Comparison of ENCODE assay signal across 18 mouse cellular contexts in the genomic region with DNA sequence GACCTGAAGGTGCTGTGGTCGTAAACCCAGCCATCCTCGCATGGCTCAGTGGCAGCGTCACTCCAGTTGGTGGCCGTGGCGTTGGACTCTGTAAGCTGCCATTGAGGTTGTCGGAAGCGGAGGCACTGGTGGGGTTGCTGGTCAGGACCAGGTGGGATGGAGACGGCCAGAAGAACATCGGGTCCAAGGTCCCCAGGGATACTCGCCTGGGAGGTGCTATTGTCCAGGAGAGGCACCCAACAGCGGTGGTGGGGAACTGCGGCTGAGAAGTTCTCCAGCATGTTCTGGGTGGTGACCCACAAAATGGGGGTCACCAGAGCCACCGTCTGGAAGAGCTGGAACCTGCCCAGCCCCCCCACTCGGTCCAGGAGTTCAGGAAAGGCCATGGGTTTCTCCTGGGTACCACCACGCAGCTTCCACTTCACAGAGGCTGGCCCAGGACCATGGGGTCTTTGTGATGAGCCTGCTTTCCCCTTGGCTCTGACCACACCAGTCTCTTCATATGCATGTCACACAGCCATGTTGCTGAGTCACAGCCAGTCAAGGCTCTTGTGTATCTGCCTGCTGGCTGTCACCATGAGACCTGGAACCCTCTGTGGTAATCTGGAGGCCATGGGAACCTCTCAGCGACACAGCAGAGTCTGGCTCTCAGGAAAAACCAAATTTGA. TPM values are rescaled to one million over a fixed set of nuclear protein-coding genes. Genes with fewer than 3 reads are reported as not detected.
DNase-seq lines count a peak whose midpoint lies in the region; ATAC-seq lines count a peak whose summit lies in the region.
"Had no signal": no experiment of that assay in that cellular context is flagged by ENCODE, and none has a peak within 500 bp of the region (broad histone marks: within the 10 kb centered on the region; RNA-seq: fewer than 3 reads in every experiment).

A gene (minus strand): TSS at position 666 of the 668 bp plus-strand sequence.

- DNase-seq in adrenal gland, postnatal 14 days, result peak; percentile 3
- DNase-seq in adrenal gland, postnatal 25 days, result no peak
- DNase-seq in cerebellum, postnatal 25 days, result peak; percentile 28 to 29
- DNase-seq in T-cell, adult 2 months (ENCODE audit: low spot score), result no peak
- DNase-seq: adrenal gland, postnatal 10 days; heart, adult 18-20 months; lung, postnatal 14 days had no signal

- H3K9ac ChIP-seq in hindbrain, embryonic 15.5 days, result no peak within 1 kb of the TSS
- no peak within 1 kb of the TSS for H3K9ac ChIP-seq in hindbrain, embryonic 12.5 days
- H3K9ac ChIP-seq: embryonic facial prominence, embryonic 12.5 days; liver, embryonic 15.5 days; midbrain, embryonic 12.5 days had no signal

- H3K27me3 ChIP-seq in hindbrain, embryonic 15.5 days, result no peaks in the 10 kb centered on the region
- H3K27me3 ChIP-seq in hindbrain, embryonic 12.5 days, result no peaks in the 10 kb centered on the region
- H3K27me3 ChIP-seq in megakaryocyte, embryonic 14.5 days (replicated peaks), result peaks cover 96% of the 10 kb centered on the region
- H3K27me3 ChIP-seq: embryonic facial prominence, embryonic 12.5 days; liver, embryonic 15.5 days; midbrain, embryonic 12.5 days had no signal

- no peaks in the 10 kb centered on the region for H3K4me1 ChIP-seq in hindbrain, embryonic 15.5 days (replicated peaks)
- H3K4me1 ChIP-seq in hindbrain, embryonic 12.5 days, result no peaks in the 10 kb centered on the region
- H3K4me1 ChIP-seq in megakaryocyte, embryonic 14.5 days, result peaks cover 59% of the 10 kb centered on the region
- H3K4me1 ChIP-seq: embryonic facial prominence, embryonic 12.5 days; liver, embryonic 15.5 days had no signal

- 87% methylated on average over 16 of the region's 16 CpGs for WGBS in hindbrain, embryonic 15.5 days
- 94% methylated on average over 16 of the region's 16 CpGs for WGBS in hindbrain, embryonic 12.5 days

- no peak within 1 kb of the TSS for H3K4me2 ChIP-seq in hindbrain, embryonic 15.5 days
- H3K4me2 ChIP-seq in hindbrain, embryonic 12.5 days (replicated peaks), result no peak within 1 kb of the TSS
- H3K4me2 ChIP-seq: embryonic facial prominence, embryonic 12.5 days; liver, embryonic 15.5 days; midbrain, embryonic 12.5 days had no signal

- no peaks in the 10 kb centered on the region for H3K9me3 ChIP-seq in hindbrain, embryonic 15.5 days
- H3K9me3 ChIP-seq in hindbrain, embryonic 12.5 days (replicated peaks), result no peaks in the 10 kb centered on the region
- H3K9me3 ChIP-seq in megakaryocyte, embryonic 14.5 days, result peaks cover 13% of the 10 kb centered on the region
- H3K9me3 ChIP-seq: liver, embryonic 15.5 days; midbrain, embryonic 12.5 days had no signal

- no peak within 1 kb of the TSS for H3K4me3 ChIP-seq in hindbrain, embryonic 15.5 days
- H3K4me3 ChIP-seq in hindbrain, embryonic 12.5 days, result no peak within 1 kb of the TSS
- H3K4me3 ChIP-seq in megakaryocyte, embryonic 14.5 days (replicated peaks), result peak within 1 kb of the TSS; percentile 60
- H3K4me3 ChIP-seq: embryonic facial prominence, embryonic 12.5 days; liver, embryonic 15.5 days; midbrain, embryonic 12.5 days had no signal

- no peaks in the 10 kb centered on the region for H3K36me3 ChIP-seq in hindbrain, embryonic 15.5 days
- no peaks in the 10 kb centered on the region for H3K36me3 ChIP-seq in hindbrain, embryonic 12.5 days
- H3K36me3 ChIP-seq in megakaryocyte, embryonic 14.5 days (replicated peaks; ENCODE audit: low read length), result no peaks in the 10 kb centered on the region
- H3K36me3 ChIP-seq: embryonic facial prominence, embryonic 12.5 days; liver, embryonic 15.5 days; midbrain, embryonic 12.5 days had no signal

- ATAC-seq in hindbrain, embryonic 15.5 days (ENCODE audit: low FRiP score, low read depth), result peak; percentile 25; the same call in 1 of the 2 replicates
- no peak for ATAC-seq in hindbrain, embryonic 12.5 days (ENCODE audit: low FRiP score)
- ATAC-seq in megakaryocyte, adult 5-6 weeks (ENCODE audit: poor library complexity, severe bottlenecking), result no peak
- ATAC-seq: intestine, embryonic 16.5 days had no signal

- no peak within 1 kb of the TSS for H3K27ac ChIP-seq in hindbrain, embryonic 15.5 days (replicated peaks)
- H3K27ac ChIP-seq in hindbrain, embryonic 12.5 days, result no peak within 1 kb of the TSS
- H3K27ac ChIP-seq: embryonic facial prominence, embryonic 12.5 days; liver, embryonic 15.5 days; midbrain, embryonic 12.5 days had no signal

RNA-seq across cellular contexts. Expression of the gene that starts here (rescaled TPM):
- total RNA-seq in adrenal gland, postnatal 14 days (2021), result 0.64 TPM in 1 of 2 replicates, not detected in the other
- not detected in 2 replicates for total RNA-seq in adrenal gland, postnatal 25 days (2021)
- not detected in 2 replicates for polyA plus RNA-seq in hindbrain, embryonic 15.5 days (2015; fragmentation: Nextera tagmentation; extraction: Ambion mirVana)
- polyA plus RNA-seq in hindbrain, embryonic 12.5 days (2016; fragmentation: Nextera tagmentation; extraction: Ambion mirVana), result not detected in 2 replicates
- polyA plus RNA-seq in megakaryocyte, embryonic 14.5 days (2012; ENCODE audit: insufficient read depth, low replicate concordance), result not detected in 2 replicates
- not detected in 2 replicates for total RNA-seq in megakaryocyte, adult 5-6 weeks (2015)
- not detected in 2 replicates for total RNA-seq in megakaryocyte, adult 5-6 weeks (2017)
- total RNA-seq: adrenal gland, postnatal 10 days had no signal
- polyA plus RNA-seq: embryonic facial prominence, embryonic 12.5 days; heart, postnatal 0 days; intestine, embryonic 16.5 days; limb, embryonic 11.5 days; liver, embryonic 15.5 days; midbrain, embryonic 12.5 days; neural tube, embryonic 11.5 days had no signal

Comparison
In these comparisons a context has a peak if more than half of its experiments do, and no peak if none do; other contexts are left out.
1. Peak in DNase-seq in adrenal gland, postnatal 14 days; RNA of the gene not detected or under 1 TPM.
2. Peak in ATAC-seq in hindbrain, embryonic 15.5 days; RNA of the gene not detected or under 1 TPM.
3. DNase-seq: peak in cerebellum, postnatal 25 days (2 of 2); none in adrenal gland, postnatal 25 days (single experiment) and T-cell, adult 2 months (single experiment).